Mouse (Mus musculus): ENCODE results near the gene Gm11273.

GRCm38 (mm10) chr13:21550416-21551110 lies 49.3 kb upstream of the Gm11273 start:
- TF ChIP-seq POU5F1 (IDR thresholded peaks at IDR 0.05; ENCODE audit: borderline replicate concordance, low read length) (no peak), CTCF (conservative IDR thresholded peaks at IDR 0.05; ENCODE audit: low read length) (no peak)
